Mouse (Mus musculus) layer of hippocampus, adult 18-20 months (tissue): ENCODE data around the gene Atp11a. TPM values are rescaled to one million over a fixed set of nuclear protein-coding genes. Genes with fewer than 3 reads are reported as not detected.

Source experiments
- DNase-seq, 2 experiments: peaks; one replicate each; pipeline ENCODE4 v3.0.0; 2022; ENCODE audit warnings: low spot score in 2 of 2
- total RNA-seq, 2 experiments: library from RNA; stranded (reverse); gene quantifications; 2 replicates each; pipeline ENCODE4 v1.2.3; 2021

Atp11a gene
- total RNA-seq, 2 experiments from 2014 or later, result 58.9 to 59.9 TPM

DNA sequence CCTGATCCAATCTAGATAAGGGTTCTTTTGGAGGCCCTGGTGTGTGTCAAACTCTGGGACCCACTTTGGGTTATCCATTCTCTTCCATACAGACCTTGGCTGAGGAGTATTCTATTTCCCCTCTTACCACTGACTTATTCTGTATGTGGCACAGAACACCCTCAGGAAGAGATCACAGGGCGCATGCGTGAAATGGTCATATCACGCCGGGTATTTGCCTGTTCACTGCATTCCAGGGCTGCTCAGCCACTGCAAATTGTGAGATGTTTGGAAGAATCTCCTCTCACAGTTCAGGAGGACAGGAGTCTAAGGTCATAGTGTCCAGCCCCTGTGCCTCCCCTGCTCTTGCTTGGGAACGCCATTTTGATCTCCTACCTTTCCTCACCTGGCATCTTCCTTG, 113.8 kb downstream of the Atp11a start:
- DNase-seq, result no peak

- no peak for DNase-seq
These were observed 114.6 kb downstream of the Atp11a start for GRCm38 (mm10) chr8:12871461-12871860.

GRCm38 (mm10) chr8:12872983-12873356, 116.2 kb downstream of the Atp11a start:
- no peak for DNase-seq

DNA sequence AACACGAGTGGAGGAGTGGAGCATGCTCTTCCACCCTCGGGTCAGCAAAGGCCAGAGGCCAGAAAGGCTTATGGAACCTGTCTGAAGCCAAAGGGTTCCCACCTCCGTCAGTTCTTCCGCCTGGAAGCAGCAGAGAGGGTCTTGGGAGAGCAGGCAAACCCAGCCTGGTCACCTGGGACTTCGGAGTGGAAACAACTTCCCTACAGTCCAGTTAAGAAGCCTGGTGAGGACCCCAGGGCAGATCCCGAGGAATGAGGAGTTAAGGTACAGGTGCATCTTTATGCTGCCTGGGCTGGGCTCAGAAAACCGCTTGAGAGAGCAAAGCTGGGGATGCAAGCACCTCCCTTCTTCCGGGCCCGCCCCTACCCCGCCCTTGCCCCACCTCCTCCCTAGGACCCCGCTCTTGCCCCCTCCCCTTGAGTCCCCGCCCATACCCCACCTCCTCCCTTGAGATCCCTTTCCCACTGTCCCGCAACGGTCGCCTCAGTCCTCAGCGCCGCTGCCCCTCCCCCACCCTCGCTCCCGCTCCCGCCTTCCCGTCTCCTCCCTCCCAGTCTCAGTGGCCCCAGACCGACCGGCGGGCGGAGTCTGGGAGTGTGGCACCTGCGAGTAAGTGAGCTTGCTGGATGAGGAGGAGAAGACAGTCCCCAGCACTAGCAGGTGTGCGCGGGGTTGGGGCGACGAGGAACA, 116.7 kb downstream of the Atp11a start, which contains the start of gene Mcf2l:
Mcf2l (plus strand) TSS at position 450 of the 690 bp plus-strand sequence.
- DNase-seq, result no peak

GRCm38 (mm10) chr8:12874194-12874791, 117.5 kb downstream of the Atp11a start:
- DNase-seq, result peak; percentile 26

- DNase-seq, result no peak
These were observed 118.2 kb downstream of the Atp11a start for GRCm38 (mm10) chr8:12874971-12875370.

GRCm38 (mm10) chr8:12877126-12877525, 120.3 kb downstream of the Atp11a start:
- DNase-seq, result no peak

DNA sequence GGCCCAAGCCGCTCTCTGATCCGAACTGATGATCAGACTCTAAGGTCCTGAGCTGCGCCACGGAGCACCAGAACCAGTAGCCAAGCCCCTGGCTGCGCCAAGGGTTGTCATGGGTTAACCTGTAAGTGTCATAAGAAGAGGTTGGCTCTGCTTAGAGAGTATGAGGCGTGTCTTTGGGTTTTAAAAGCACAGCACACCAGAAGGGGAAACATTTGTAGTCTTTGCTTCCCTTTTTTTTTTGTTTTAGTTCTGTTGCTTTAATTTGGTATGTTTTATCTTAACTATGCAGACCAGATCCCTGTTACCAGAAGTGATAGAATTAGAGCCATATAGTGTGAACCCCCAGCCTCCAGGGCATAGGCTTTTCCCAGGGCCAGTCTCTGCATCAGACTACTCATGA, 123.3 kb downstream of the Atp11a start:
- no peak for DNase-seq

- no peak for DNase-seq
These were observed 126.5 kb downstream of the Atp11a start for GRCm38 (mm10) chr8:12883051-12884004.

DNA sequence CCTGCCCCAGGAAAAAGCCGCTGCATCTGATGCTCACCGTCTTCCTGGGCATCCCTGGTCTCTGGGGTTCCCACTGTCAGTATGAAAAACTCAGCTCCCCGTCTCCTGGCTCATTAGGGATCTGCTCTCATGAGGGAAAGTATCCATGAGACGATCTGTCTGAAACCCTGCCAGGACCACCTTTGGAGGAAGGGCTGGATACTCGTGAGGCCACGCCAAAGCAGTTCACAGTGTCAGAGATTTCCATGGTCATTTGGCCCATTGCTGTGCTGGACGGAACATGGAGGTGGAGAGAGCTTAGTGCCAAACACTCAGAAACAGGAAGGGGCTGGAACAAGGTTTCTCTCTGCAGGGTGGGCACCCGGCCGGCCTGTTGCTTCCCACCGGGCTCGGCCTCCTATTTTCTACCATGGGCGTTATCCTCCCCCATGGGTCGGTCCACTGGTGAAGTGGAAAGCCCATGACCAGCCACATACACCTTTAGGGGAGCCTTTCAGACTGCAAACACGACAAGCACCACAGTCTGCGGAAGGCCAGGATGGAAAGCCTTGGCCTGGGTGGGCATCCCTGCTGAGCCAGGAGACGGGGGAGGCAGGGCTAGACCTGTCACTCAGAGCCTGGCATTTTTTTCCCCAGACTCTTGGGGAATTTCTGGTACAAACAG, 131.1 kb downstream of the Atp11a start:
- DNase-seq, result no peak

DNA sequence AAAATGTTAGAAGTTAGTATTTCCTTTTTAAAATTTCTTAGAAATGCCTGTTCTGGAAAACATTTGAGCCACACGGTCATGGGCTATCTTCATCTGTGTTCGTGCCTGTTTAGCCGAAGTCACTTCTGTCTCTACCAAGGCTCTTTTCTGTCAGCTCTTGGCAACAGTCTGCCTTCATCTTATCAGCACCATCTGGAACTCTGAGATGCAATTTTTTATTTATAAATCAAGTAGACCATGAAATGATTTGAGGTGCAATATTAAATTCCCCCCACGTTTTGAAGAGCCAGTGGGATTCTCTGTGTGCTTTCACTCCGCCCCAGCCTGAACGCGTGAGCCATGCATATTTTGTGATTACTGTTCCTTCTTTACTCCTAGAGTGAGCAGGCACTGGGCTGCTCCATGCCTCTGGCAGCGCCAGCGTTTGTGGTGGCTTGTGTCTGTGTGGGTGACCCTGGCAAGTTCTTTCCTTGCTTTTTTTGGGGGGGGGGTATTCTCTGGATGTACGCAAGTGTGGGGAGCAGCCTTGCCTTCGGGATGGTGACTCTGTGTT, 132.3 kb downstream of the Atp11a start:
- peak; percentile 6 to 33 for DNase-seq

DNA sequence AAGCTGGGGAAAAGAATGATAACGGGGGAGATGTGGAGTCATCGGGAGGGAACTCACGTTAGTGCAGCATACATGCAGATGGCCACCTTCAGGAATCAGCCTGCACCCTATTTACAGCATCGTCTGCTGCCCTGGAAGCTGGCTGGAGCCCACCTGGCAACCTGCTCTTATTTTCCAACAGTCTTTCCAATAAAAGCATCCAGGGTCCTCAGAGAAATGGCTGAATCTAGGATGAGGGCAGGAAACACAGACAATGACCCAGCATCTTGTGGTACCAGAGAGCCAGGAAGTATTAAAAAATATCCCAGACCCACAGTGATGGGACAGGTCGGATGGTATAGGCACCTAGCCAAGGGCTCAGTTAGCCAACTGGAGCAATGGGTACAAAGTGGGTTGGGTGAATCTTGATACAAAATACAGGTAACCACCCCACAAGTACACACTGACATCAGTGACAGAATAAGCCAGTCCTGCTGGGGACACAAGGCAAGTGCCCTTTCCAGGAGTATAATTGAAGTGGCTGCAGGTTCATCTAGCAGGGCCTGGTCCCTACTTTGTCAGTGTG, 136.2 kb downstream of the Atp11a start:
- DNase-seq, result no peak

- no peak for DNase-seq
These were observed 137.2 kb downstream of the Atp11a start for GRCm38 (mm10) chr8:12893797-12894578.

DNA sequence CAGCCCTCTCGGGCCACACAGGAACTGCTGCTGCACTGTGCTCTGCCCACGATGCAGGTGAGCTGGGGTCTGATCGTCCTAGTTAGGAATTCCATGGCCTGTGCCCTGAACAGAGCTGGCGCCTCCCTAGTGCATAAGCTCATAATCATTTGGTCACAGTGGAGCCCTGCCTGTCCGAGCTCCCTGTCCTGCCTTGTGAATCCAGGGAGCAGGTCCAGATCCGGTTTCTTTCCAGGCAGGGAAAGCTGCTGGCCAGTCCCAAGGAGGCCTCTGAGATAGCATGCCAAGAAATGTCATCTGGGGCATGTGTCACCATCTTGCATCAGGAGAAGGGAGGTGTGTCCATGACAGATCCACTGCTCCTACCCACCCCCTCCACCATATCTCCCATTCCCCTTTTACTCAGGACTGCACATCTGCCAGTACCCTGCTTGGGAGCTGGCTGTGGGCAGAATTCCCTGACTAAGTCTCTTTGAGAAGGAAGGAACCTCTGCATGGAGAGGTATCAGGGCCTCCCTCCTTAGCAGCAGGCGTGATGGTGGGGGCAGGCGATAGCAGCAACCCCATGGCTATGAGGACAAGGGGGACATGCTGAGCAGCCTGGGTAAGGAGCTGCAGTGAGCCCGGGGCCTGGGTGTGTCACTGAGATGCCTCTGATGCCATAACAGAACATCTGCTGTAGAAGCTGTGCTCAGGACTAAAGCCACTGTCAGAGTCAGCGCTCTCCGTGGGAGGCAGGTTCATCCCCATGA, 138.1 kb downstream of the Atp11a start:
- no peak for DNase-seq

- DNase-seq, result no peak
These were observed 138.8 kb downstream of the Atp11a start for GRCm38 (mm10) chr8:12895535-12896150.

- peak; percentile 62 to 79 for DNase-seq
These were observed 139.9 kb downstream of the Atp11a start for GRCm38 (mm10) chr8:12896494-12897373.

DNA sequence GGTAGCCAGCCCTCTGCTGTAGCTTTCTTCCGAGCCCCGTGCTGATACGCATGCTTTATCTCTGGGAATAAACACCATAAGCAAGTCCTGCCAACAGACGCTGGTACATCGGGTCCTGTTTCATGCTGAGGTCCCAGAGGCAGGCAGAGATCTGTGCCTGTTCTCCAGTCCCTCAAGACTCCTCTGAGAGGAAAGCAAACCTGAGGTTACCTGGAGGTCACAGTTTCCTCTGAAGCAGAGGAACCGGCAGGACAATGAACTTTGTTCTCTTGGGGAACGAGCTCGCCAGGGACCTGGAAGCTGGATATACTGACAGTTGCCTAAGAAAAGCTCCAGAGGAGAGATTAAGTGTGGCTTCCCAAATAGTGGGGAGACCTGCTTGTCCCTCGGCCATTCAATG, 141.0 kb downstream of the Atp11a start:
- DNase-seq, result no peak
